Mouse (Mus musculus) E14TG2a.4 (cell line): ENCODE results near the gene Serpinb8.
A peak's percentile ranks its signal among the peaks of the same experiment; 100 is the strongest.

ENCODE experiments used
- H3K27me3 ChIP-seq: 2 replicates; pipeline ENCODE4 v1.6.1; 2014; ENCODE audit warnings: low read length, control low read depth; ENCODE audit not compliant: insufficient read depth
- H3K36me3 ChIP-seq: 2 replicates; pipeline ENCODE4 v1.6.1; 2014; ENCODE audit warnings: low read length, control low read depth; ENCODE audit not compliant: insufficient read depth
- H3K4me1 ChIP-seq: replicated peaks from 2 replicates; pipeline ENCODE4 v1.6.1; 2014; ENCODE audit warnings: low read depth, low read length, control low read depth
- H3K4me3 ChIP-seq: replicated peaks from 2 replicates; pipeline ENCODE4 v1.5.1; 2014; ENCODE audit warnings: mild to moderate bottlenecking, low read length
- H3K9me3 ChIP-seq: 2 replicates; pipeline ENCODE4 v1.6.1; 2014; ENCODE audit warnings: low read length, control low read depth
- CTCF ChIP-seq: conservative IDR thresholded peaks from 2 replicates; pipeline ENCODE4 v1.5.1; 2014; ENCODE audit warnings: low read length
- NANOG ChIP-seq: IDR thresholded peaks from 2 replicates; pipeline ENCODE4 v1.6.1; 2014; ENCODE audit warnings: borderline replicate concordance, low read length, mixed read lengths
- POU5F1 ChIP-seq: IDR thresholded peaks from 2 replicates; pipeline ENCODE4 v1.6.1; 2014; ENCODE audit warnings: low read length, borderline replicate concordance

Serpinb8 gene

DNA sequence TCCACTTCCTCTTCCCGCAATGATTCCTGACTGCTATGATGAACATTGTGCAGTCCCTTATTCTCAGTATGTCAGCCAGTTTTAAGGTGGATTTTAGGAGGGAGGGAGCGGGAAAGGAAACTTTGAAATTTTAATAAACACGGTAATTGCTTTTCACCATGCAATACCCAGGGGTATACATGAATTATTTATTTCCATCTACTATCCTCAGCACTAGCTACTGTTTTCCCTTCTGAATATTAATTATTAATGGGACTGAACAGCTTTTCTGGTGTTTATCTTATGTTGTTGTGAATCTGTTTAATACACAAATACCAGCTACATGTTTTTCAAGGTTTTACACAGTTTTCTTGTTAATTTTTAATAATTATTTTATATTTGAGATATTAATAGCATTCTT is 4.9 kb upstream of the Serpinb8 start:
- peaks cover 1% of the 10 kb centered on the region; the same call in 1 of the 2 replicates for H3K4me1 ChIP-seq
- no peaks in the 10 kb centered on the region for H3K36me3 ChIP-seq
- no peak overlapping the region for H3K4me3 ChIP-seq
- no peaks in the 10 kb centered on the region for H3K27me3 ChIP-seq
- TF ChIP-seq CTCF (no peak), NANOG (no peak), POU5F1 (no peak)
- H3K9me3 ChIP-seq, result no peaks in the 10 kb centered on the region; the same call in 1 of the 2 replicates

DNA sequence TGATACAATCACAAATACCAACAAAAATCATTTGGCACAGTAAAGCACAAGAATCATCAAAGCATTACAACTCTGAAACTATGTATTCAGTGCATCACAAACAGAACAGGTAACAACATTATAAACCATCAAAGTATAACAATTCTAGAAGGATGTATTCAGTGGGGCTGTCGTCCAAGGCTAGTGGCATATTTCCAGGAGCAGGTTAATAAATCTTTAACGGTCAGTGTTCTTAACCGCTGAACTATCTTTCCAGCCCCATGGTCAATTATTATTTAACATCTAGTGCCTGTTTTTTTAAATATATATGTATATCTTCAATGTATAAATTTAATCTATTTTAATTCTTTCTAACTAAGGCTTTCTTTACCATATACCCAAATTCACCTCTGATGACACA is 3.6 kb upstream of the Serpinb8 start:
- TF ChIP-seq POU5F1 (no peak), CTCF (no peak), NANOG (no peak)
- no peak overlapping the region for H3K4me3 ChIP-seq
- no peaks in the 10 kb centered on the region; the same call in 1 of the 2 replicates for H3K9me3 ChIP-seq
- no peaks in the 10 kb centered on the region for H3K36me3 ChIP-seq
- H3K27me3 ChIP-seq, result no peaks in the 10 kb centered on the region
- peaks cover 5% of the 10 kb centered on the region; the same call in 1 of the 2 replicates for H3K4me1 ChIP-seq

DNA sequence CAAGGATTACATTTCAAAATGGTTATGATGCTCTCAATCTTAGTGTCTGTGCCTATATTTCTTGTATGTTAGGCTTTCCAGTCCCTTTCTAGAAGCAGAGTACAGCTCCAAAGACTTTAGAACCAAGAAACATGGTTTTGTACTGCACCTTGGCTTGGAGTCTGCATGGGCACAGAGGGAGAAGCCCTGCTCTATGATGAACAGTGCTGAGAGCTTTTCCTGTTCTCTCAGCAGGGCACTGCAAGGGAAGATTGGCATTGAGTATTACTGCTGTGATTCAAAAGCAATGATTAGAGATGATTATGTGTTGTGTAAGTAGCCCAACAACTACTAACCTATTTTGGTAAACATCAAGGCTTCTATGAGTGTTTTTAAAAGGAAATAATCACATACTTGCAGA is 1.6 kb upstream of the Serpinb8 start:
- Histone ChIP-seq H3K36me3 (no peaks in the 10 kb centered on the region), H3K4me1 (peaks cover 5% of the 10 kb centered on the region; the same call in 1 of the 2 replicates), H3K9me3 (no peaks in the 10 kb centered on the region), H3K4me3 (no peak overlapping the region), H3K27me3 (no peaks in the 10 kb centered on the region)
- TF ChIP-seq CTCF (no peak), NANOG (no peak), POU5F1 (no peak)

DNA sequence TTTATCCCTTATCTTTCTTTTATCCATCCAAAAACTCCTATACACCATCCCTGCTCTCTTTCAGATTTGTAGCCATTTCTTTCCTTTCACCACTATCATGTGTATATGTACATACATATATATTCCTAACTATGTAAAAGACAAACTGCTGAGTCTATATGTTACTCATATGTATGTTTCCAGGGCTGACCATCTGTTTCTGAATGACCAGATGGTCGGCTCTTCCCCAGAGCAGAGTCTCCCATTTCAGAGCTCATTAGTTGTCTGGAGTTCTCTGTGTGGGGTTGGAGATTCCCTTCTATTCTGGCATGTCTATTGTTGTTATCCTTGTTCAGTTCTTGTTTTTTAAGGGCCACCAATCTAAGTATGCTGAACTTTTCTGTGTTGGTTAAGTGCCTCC is 1.2 kb upstream of the Serpinb8 start:
- no peak for TF ChIP-seq POU5F1
- no peak for TF ChIP-seq NANOG
- TF ChIP-seq CTCF, result no peak
- no peak overlapping the region for H3K4me3 ChIP-seq
- H3K36me3 ChIP-seq, result no peaks in the 10 kb centered on the region
- H3K9me3 ChIP-seq, result no peaks in the 10 kb centered on the region
- peaks cover 5% of the 10 kb centered on the region; the same call in 1 of the 2 replicates for H3K4me1 ChIP-seq
- no peaks in the 10 kb centered on the region for H3K27me3 ChIP-seq

DNA sequence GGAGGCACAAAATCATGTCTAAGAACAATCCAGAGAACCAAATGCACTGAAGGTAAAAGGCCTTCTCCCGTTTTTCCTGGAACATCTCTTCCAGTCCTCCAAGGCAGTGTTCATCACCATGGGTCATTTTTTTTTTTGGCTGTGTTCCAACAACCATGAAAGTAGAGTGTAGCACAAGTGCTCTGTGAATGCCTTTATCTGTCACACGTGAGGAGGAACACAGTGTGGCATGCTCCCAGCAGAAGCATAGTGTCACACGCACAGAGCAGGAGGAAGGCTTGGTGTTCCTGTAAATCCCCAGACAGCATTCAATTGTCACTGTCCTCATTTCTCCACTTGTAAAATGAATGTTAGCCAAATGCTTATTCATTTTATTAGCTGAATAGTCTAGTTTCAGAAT is 2.8 kb downstream of the Serpinb8 start:
- no peak for TF ChIP-seq POU5F1
- TF ChIP-seq NANOG, result no peak
- TF ChIP-seq CTCF, result no peak
- H3K4me3 ChIP-seq, result no peak overlapping the region
- no peaks in the 10 kb centered on the region for H3K9me3 ChIP-seq
- H3K36me3 ChIP-seq, result no peaks in the 10 kb centered on the region
- H3K27me3 ChIP-seq, result no peaks in the 10 kb centered on the region
- peaks cover 5% of the 10 kb centered on the region; the same call in 1 of the 2 replicates for H3K4me1 ChIP-seq

DNA sequence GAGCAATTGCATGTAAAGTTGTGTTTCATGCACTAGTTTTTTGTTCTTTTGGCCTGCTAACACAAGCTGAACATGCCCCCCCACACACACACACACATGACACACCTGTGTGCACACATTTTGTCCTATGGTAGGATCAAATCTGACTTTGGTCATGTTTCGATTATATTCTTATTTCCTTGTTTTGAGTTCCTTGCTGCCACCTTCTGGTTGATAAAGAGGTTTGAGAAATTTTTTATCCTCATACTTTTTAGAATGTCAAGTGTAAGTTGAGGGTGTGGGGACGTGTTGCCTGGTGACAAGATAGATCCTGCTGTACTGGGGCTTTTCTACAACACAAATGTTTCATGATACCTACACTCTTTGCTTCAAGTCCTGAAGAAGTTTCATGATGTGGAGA is 3.7 kb downstream of the Serpinb8 start:
- Histone ChIP-seq H3K9me3 (no peaks in the 10 kb centered on the region), H3K27me3 (no peaks in the 10 kb centered on the region), H3K4me3 (no peak overlapping the region), H3K36me3 (no peaks in the 10 kb centered on the region), H3K4me1 (peaks cover 5% of the 10 kb centered on the region; the same call in 1 of the 2 replicates)
- no peak for TF ChIP-seq POU5F1
- no peak for TF ChIP-seq NANOG
- no peak for TF ChIP-seq CTCF

DNA sequence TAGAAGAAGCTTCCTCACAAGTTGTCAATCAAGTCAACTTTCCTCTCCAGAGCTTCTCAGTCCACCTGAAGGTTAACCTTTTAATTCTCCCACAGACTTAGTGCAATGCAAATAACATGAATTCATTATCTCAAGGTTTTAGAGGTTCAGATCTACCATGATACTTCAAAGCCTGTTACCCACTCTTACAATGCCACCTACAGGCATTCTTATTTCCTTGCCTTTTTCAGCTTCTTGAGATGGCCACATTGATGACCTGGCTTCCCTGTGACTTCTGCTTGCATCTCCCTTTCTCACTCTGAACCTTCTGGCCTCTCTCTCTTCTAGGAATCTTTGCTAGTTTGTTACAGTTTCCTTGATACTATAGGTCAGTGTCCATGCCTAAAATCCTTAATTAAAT is 7.1 kb downstream of the Serpinb8 start:
- H3K4me1 ChIP-seq, result no peaks in the 10 kb centered on the region
- no peaks in the 10 kb centered on the region for H3K27me3 ChIP-seq
- H3K36me3 ChIP-seq, result no peaks in the 10 kb centered on the region
- TF ChIP-seq NANOG, result no peak
- no peak for TF ChIP-seq CTCF
- TF ChIP-seq POU5F1, result no peak
- no peak overlapping the region for H3K4me3 ChIP-seq
- H3K9me3 ChIP-seq, result no peaks in the 10 kb centered on the region

DNA sequence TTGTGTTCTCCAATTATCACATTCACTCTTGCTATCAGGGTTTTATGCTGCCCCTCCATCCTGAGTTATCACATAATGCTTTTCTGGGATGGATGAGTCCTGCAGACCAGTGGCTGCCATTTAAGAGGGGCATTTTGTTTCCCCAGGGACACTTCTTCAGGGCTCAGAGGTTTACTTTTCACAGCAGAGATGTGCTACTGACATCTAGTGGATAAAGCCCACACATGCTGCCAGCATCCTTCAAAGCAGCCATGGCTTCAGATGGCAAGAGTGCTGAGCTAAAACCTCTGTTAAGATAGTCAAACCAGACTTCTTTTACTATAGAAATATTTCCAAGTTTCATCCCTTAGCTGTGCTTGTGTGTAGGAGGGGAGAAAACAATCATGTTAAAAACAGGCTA is 8.7 kb downstream of the Serpinb8 start:
- no peaks in the 10 kb centered on the region for H3K4me1 ChIP-seq
- no peaks in the 10 kb centered on the region for H3K9me3 ChIP-seq
- H3K36me3 ChIP-seq, result no peaks in the 10 kb centered on the region
- TF ChIP-seq POU5F1, result no peak
- TF ChIP-seq CTCF, result peak; percentile 31; the same call in 1 of the 2 replicates
- no peak for TF ChIP-seq NANOG
- no peaks in the 10 kb centered on the region for H3K27me3 ChIP-seq
- H3K4me3 ChIP-seq, result no peak overlapping the region

DNA sequence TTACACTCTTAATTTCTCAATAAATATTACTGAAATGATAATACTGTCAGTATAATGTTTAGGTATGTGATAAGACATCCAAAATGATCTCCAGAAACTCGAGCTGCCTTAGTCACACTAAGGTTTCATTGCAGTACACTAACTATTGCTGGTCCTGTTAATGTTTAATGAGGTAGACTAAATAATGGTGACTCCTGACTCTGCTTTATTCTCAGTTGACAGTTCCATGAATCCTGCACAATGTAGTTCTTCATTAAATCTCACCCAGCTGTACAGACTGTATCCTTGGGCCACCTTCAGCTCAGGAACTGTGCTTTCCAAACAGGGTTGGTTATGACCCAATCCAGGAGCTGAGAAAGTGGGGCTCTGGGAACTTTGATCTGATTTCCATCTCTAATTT is 19.1 kb downstream of the Serpinb8 start:
- no peak for TF ChIP-seq CTCF
- no peaks in the 10 kb centered on the region for H3K4me1 ChIP-seq
- H3K4me3 ChIP-seq, result no peak overlapping the region
- H3K36me3 ChIP-seq, result no peaks in the 10 kb centered on the region
- H3K9me3 ChIP-seq, result no peaks in the 10 kb centered on the region
- H3K27me3 ChIP-seq, result no peaks in the 10 kb centered on the region
